ENCODE assay signal across 9 mouse cellular contexts in the genomic region with DNA sequence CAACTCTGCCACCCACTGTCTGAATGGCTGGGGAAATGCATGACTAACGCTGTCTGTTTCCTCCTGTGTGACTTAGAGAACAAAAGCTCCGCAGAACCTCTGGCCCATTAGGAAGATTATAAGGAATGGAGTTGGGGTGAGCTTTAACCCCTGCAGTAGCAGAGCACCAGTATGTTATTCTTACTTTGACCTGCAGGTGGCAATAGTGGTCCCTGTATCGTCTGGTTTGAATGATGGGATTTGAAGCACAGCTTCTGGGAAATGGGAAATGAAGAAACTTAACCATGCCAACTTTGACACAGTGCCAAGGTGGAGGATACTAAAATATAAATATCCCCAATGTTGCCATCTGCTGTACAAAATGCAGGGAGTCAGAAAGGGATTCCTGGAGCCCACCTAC. TPM values are rescaled to one million over a fixed set of nuclear protein-coding genes. Genes with fewer than 3 reads are reported as not detected.
DNase-seq lines count a peak whose midpoint lies in the region; ATAC-seq and TF ChIP-seq lines count a peak whose summit lies in the region.
"Had no signal": no experiment of that assay in that cellular context is flagged by ENCODE, and none has a peak within 500 bp of the region (broad histone marks: within the 10 kb centered on the region; RNA-seq: fewer than 3 reads in every experiment).

No protein-coding gene starts in this region.

- no peaks in the 10 kb centered on the region for H3K4me1 ChIP-seq in cortical plate, adult 2 months (ENCODE audit: control insufficient read depth, insufficient read depth, low read length)
- H3K4me1 ChIP-seq in hindbrain, embryonic 10.5 days (replicated peaks), result no peaks in the 10 kb centered on the region

- TF ChIP-seq POLR2A in cortical plate, adult 2 months (IDR thresholded peaks at IDR 0.05; ENCODE audit: extremely low read depth, insufficient read depth, low read length), result no peak

- 7% methylated on average over 3 of the region's 3 CpGs for WGBS in hindbrain, embryonic 10.5 days

- no peak overlapping the region for H3K4me3 ChIP-seq in cortical plate, adult 2 months (ENCODE audit: insufficient read depth, low read length)
- no peak overlapping the region for H3K4me3 ChIP-seq in hindbrain, embryonic 10.5 days

- no peak overlapping the region for H3K27ac ChIP-seq in cortical plate, adult 2 months (ENCODE audit: insufficient read depth, low read length)
- no peak overlapping the region for H3K27ac ChIP-seq in hindbrain, embryonic 10.5 days

- ATAC-seq in erythroblast, adult 5-6 weeks (replicated peaks; ENCODE audit: low FRiP score, poor library complexity, severe bottlenecking), result no peak

- no peaks in the 10 kb centered on the region for H3K27me3 ChIP-seq in hindbrain, embryonic 10.5 days (ENCODE audit: insufficient read depth, poor library complexity, severe bottlenecking)

- H3K9me3 ChIP-seq in hindbrain, embryonic 10.5 days, result no peaks in the 10 kb centered on the region

- DNase-seq in cerebellum, postnatal 10 days, result peak; percentile 70 to 78
- DNase-seq in cerebellum, adult 11 months, result no peak
- DNase-seq in B cell, adult 2 months, result peak; percentile 22 to 23
- peak; percentile 52 for DNase-seq in hindbrain, embryonic 10.5 days (ENCODE audit: low spot score)
- peak; percentile 37 to 57 for DNase-seq in layer of hippocampus, postnatal 14 days (ENCODE audit: low spot score in 2 of 2)
- peak; percentile 56 for DNase-seq in naive thymus-derived CD4-positive, alpha-beta T cell, adult 2 months (ENCODE audit: low read depth)

- no peaks in the 10 kb centered on the region for H3K36me3 ChIP-seq in hindbrain, embryonic 10.5 days
- H3K36me3 ChIP-seq: G1E had no signal

- peak; percentile 60; the same call in 1 of the 2 replicates for TF ChIP-seq CTCF in cortical plate, adult 2 months (IDR thresholded peaks at IDR 0.05; ENCODE audit: extremely low read depth, insufficient read depth, low read length)

RNA-seq across cellular contexts. Expression of a gene that starts 8.6 kb away (rescaled TPM):
- polyA plus RNA-seq in cortical plate, adult 2 months (2012; rRNA removed), result 0.19 and 0.23 TPM in 2 replicates
- polyA plus RNA-seq in hindbrain, embryonic 10.5 days (2016; fragmentation: Nextera tagmentation; extraction: Ambion mirVana), result 0.46 and 0.51 TPM in 2 replicates
- total RNA-seq in layer of hippocampus, postnatal 14 days (2021), result not detected
- total RNA-seq in erythroblast, adult 5-6 weeks (2015; ENCODE audit: low replicate concordance), result not detected in 2 replicates
- total RNA-seq in erythroblast, adult 5-6 weeks (2017; ENCODE audit: low replicate concordance), result 0.14 TPM in 1 of 2 replicates, not detected in the other
- total RNA-seq: G1E had no signal
- polyA plus RNA-seq: G1E had no signal

RNA-seq across cellular contexts. Expression of a gene that starts 51.7 kb away (rescaled TPM):
- not detected in 2 replicates for polyA plus RNA-seq in cortical plate, adult 2 months (2012; rRNA removed)
- not detected in 2 replicates for polyA plus RNA-seq in hindbrain, embryonic 10.5 days (2016; fragmentation: Nextera tagmentation; extraction: Ambion mirVana)
- not detected for total RNA-seq in layer of hippocampus, postnatal 14 days (2021)
- not detected in 2 replicates for total RNA-seq in erythroblast, adult 5-6 weeks (2015; ENCODE audit: low replicate concordance)
- total RNA-seq in erythroblast, adult 5-6 weeks (2017; ENCODE audit: low replicate concordance), result not detected in 2 replicates
- total RNA-seq: G1E had no signal
- polyA plus RNA-seq: G1E had no signal
